Mouse (Mus musculus) Patski (cell line): ENCODE measurements around the gene Asic1. TPM values are rescaled to one million over a fixed set of nuclear protein-coding genes. Genes with fewer than 3 reads are reported as not detected.
"Not testable (repeated sequence)": the region's sequence is repeated elsewhere in the genome, so short reads cannot be mapped to it uniquely, and the experiment has no call there.

Experiments
- ATAC-seq: fragments of 100-300 bp; one replicate; pipeline ENCODE4 v1.8.0; 2021
- CTCF ChIA-PET: fragments of 350-600 bp; sonication (Branson Sonifier 250); formaldehyde crosslinking; loops from one replicate; lab custom pipeline; 2022; ENCODE audit warnings: inconsistent platforms; lab: Charles Lee
- POLR2A ChIA-PET: fragments of 350-600 bp; sonication (Branson Sonifier 250); formaldehyde crosslinking; loops from one replicate; lab custom pipeline; 2022; ENCODE audit warnings: antibody characterized with exemption, inconsistent platforms; lab: Charles Lee
- DNase-seq: peaks from one replicate; pipeline ENCODE4 v3.0.0-alpha.2; 2011; ENCODE audit warnings: low read depth, low spot score
- H3K27me3 ChIP-seq: fragments of 371-371 bp; one replicate; pipeline ENCODE4 v1.5.1; 2021
- CTCF ChIP-seq: fragments of 100-300 bp; IDR thresholded peaks from one replicate; pipeline ENCODE4 v1.5.1; 2021
- in situ Hi-C: fragments of 300-500 bp; cut with MboI; formaldehyde crosslinking; loops from 3 replicates; pipeline ENCODE4 v1.11.1; 2018; ENCODE audit warnings: low pct_unique_long_range_greater_than_20kb, mixed read lengths
- polyA plus RNA-seq: library from polyadenylated mRNA; unstranded; gene quantifications from one replicate; pipeline ENCODE4 v1.2.3, GENCODE M21; 2021

Asic1 gene
- polyA plus RNA-seq, 1 experiment from 2014 or later: 7.6 TPM

DNA sequence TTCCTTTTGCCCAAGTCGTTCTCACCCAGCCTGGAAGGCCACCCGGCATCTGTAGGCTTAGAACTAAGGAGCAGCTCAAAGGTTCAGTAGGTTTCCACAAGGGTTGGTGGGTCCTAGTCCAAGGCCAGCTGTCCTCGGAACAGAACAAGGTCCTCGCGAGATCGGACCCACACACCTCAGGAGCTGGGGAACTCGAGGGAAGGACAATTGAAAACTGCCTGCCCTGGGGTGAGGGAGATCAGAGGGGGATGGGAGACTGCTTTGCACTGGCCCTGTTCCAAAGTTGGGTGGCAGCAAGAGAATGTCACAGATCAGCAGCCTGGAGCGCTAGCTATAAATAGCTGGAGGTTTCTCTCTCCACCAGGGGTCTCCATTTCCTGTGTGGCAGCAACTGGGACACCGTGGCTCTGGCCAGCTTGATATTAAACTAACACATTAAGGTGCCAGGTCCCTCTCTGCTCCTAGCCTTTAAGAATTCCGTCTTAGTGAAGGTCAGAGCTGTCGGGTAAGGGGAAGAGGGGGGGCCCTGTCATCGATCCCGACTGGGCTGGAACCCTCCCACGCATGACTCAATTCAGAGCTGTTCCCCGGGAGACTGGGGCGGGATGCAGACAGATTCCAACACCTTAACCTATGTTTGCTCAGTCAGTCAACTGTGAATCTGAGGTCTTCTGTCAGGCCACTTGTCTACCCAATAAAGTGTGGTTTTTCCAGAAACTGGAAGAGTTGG lies 54.3 kb downstream of the Asic1 start:
- ChIA-PET CTCF (interaction anchor here (0.8 to 3.9 kb wide), 19 partner anchors 9 to 173 kb away, joined by 3 to 22 read pairs (median 4); partner anchors contain the start of gene Gm17349), POLR2A (interaction anchor here (1.0 to 2.0 kb wide), 4 partner anchors 9 to 165 kb away, joined by 3 to 8 read pairs (median 4); no protein-coding TSS in a partner anchor)
- DNase-seq (peak; percentile 57), ATAC-seq (peak; percentile 19)
- in situ Hi-C loops: loop anchor here (5.0 kb wide), 1 partner anchor 48 kb away; the partner anchor contains the start of gene Cers5
- no peaks in the 10 kb centered on the region for H3K27me3 ChIP-seq
- no peak for TF ChIP-seq CTCF

GRCm38 (mm10) chr15:99725341-99726155 lies 55.4 kb downstream of the Asic1 start, which contains the start of gene Cox14:
TSS of gene Cox14 (plus strand) at chr15:99725618.
- TF ChIP-seq CTCF: no peak
- ATAC-seq (peak; percentile 77), DNase-seq (peak; percentile 99)
- in situ Hi-C loops: loop anchor here (5.0 kb wide), 1 partner anchor 47 kb away; the partner anchor contains the start of gene Cers5
- H3K27me3 ChIP-seq: no peaks in the 10 kb centered on the region
- POLR2A ChIA-PET: interaction anchor here (0.7 to 2.3 kb wide), 4 partner anchors 10 to 164 kb away, joined by 3 to 7 read pairs (median 4); no protein-coding TSS in a partner anchor
- CTCF ChIA-PET: interaction anchor here (0.8 to 3.9 kb wide), 17 partner anchors 11 to 181 kb away, joined by 3 to 22 read pairs (median 4); partner anchors contain the start of gene Gm17349

DNA sequence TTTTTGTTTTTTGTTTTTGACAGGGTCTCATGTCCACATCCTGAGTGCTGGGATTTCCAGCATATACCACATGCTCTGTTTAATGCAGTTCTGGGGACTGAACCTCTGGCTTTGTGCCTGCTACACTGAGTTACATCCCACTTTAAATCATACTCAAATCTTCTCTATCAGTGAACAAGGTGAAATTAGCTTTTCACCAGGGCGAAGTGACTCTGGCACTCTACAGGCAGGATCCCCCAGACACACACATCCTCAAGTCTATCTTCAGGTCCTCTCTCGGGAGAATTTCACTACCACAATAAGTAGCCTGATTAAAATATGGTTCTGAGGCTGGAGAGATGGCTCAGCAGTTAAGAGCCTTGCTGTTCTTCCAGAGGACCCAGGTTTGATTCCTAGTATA lies 56.4 kb downstream of the Asic1 start:
- ATAC-seq (no peak), DNase-seq (no peak)
- no peak for TF ChIP-seq CTCF
- no peaks in the 10 kb centered on the region for H3K27me3 ChIP-seq
- in situ Hi-C loops: loop anchor here (5.0 kb wide), 1 partner anchor 46 kb away; the partner anchor contains the start of gene Cers5
- POLR2A ChIA-PET: interaction anchor here (0.7 to 2.3 kb wide), 3 partner anchors 11 to 45 kb away, joined by 3 to 7 read pairs (median 5); no protein-coding TSS in a partner anchor
- CTCF ChIA-PET: interaction anchor here (1.4 to 3.9 kb wide), 5 partner anchors 12 to 92 kb away, joined by 3 to 22 read pairs (median 7); partner anchors contain the start of gene Gm17349

- POLR2A ChIA-PET: interaction anchor here (1.1 to 2.3 kb wide), 3 partner anchors 11 to 45 kb away, joined by 3 to 5 read pairs (median 5); no protein-coding TSS in a partner anchor
- not testable (repeated sequence) for H3K27me3 ChIP-seq, ATAC-seq, DNase-seq
- in situ Hi-C loops: loop anchor here (5.0 kb wide), 1 partner anchor 45 kb away; the partner anchor contains the start of gene Cers5
- CTCF ChIA-PET: interaction anchor here (2.2 to 3.9 kb wide), 3 partner anchors 12 to 92 kb away, joined by 6 to 22 read pairs (median 7); partner anchors contain the start of gene Gm17349
Measured at GRCm38 (mm10) chr15:99727039-99727438, 56.9 kb downstream of the Asic1 start.

GRCm38 (mm10) chr15:99727525-99727924 lies 57.4 kb downstream of the Asic1 start:
- ATAC-seq (no peak), DNase-seq (no peak)
- in situ Hi-C loops: loop anchor here (5.0 kb wide), 1 partner anchor 45 kb away; the partner anchor contains the start of gene Cers5
- TF ChIP-seq CTCF: no peak
- CTCF ChIA-PET: interaction anchor here (2.7 to 3.9 kb wide), 2 partner anchors 13 to 21 kb away, joined by 6 to 22 read pairs; partner anchors contain the start of gene Gm17349
- POLR2A ChIA-PET: interaction anchor here (1.1 to 1.4 kb wide), 2 partner anchors 11 to 12 kb away, joined by 3 to 5 read pairs; no protein-coding TSS in a partner anchor
- H3K27me3 ChIP-seq: no peaks in the 10 kb centered on the region

- DNase-seq: no peak
- CTCF ChIA-PET: no interaction called here
- no peak for TF ChIP-seq CTCF
Measured at GRCm38 (mm10) chr15:99728211-99728610, 58.0 kb downstream of the Asic1 start.

GRCm38 (mm10) chr15:99729056-99729783 lies 59.1 kb downstream of the Asic1 start:
- CTCF ChIA-PET: no interaction called here
- ATAC-seq (no peak), DNase-seq (no peak)
- no peak for TF ChIP-seq CTCF
- H3K27me3 ChIP-seq: no peaks in the 10 kb centered on the region
- in situ Hi-C loops: loop anchor here (5.0 kb wide), 1 partner anchor 43 kb away; the partner anchor contains the start of gene Cers5
- POLR2A ChIA-PET: interaction anchor here (0.6 kb wide), 1 partner anchor 16 kb away, joined by 3 read pairs; no protein-coding TSS in a partner anchor

More at GRCm38 (mm10) chr15:99728211-99728610, 58.0 kb downstream of the Asic1 start:
- POLR2A ChIA-PET: interaction anchor here (0.6 to 1.4 kb wide), 3 partner anchors 10 to 17 kb away, joined by 3 to 5 read pairs (median 3); no protein-coding TSS in a partner anchor
- no peak for ATAC-seq
- in situ Hi-C loops: loop anchor here (5.0 kb wide), 1 partner anchor 44 kb away; the partner anchor contains the start of gene Cers5
- no peaks in the 10 kb centered on the region for H3K27me3 ChIP-seq

DNA sequence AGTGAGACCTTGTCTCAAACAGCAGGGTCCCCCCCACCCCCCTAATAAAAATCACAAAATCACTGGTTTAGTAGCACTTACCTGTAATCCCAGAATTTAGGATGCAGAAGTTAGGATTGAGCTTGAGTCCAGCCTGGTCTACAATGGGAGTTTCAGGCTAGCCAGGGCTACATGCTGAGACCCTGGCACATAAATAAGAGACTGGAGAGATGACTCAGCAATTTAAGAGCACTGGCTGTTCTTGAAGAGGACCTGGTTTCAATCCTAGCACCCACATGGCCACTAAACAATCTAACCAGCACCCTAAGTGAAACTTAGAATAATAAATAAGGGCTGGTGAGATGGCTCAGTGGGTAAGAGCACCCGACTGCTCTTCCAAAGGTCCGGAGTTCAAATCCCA lies 61.0 kb downstream of the Asic1 start:
- H3K27me3 ChIP-seq: no peaks in the 10 kb centered on the region
- no peak for TF ChIP-seq CTCF
- DNase-seq: no peak
- ATAC-seq: no peak
- in situ Hi-C loops: no loop called here
- ChIA-PET POLR2A (no interaction called here), CTCF (interaction anchor here (1.2 kb wide), 1 partner anchor 25 kb away, joined by 4 read pairs; the partner anchor contains the start of gene Gm17349)

- H3K27me3 ChIP-seq: no peaks in the 10 kb centered on the region
- ATAC-seq: no peak
- ChIA-PET POLR2A (no interaction called here), CTCF (interaction anchor here (1.2 kb wide), 1 partner anchor 26 kb away, joined by 4 read pairs; the partner anchor contains the start of gene Gm17349)
- in situ Hi-C loops: no loop called here
- TF ChIP-seq CTCF: no peak
- no peak for DNase-seq
Measured at GRCm38 (mm10) chr15:99731678-99732077, 61.5 kb downstream of the Asic1 start.
